Mouse (Mus musculus): Measurements from ENCODE around the gene Exoc3l2.

- no peak for TF ChIP-seq CTCF (IDR thresholded peaks at IDR 0.05; ENCODE audit: low read depth)
- TF ChIP-seq EP300 (optimal IDR thresholded peaks at IDR 0.05), result no peak
Observed at GRCm38 (mm10) chr7:19546007-19546406, 82.9 kb downstream of the Exoc3l2 start.
